Mouse (Mus musculus) neutrophil, adult 5-6 weeks (primary cell): ENCODE results near the gene Neurl4. TPM values are rescaled to one million over a fixed set of nuclear protein-coding genes. Genes with fewer than 3 reads are reported as not detected.
A peak's percentile ranks its signal among the peaks of the same experiment; 100 is the strongest.
"Not testable (repeated sequence)": the region's sequence is repeated elsewhere in the genome, so short reads cannot be mapped to it uniquely, and the experiment has no call there.

Experiments
- ATAC-seq: fragments of 151-379, 151-347 bp; 2 replicates; pipeline ENCODE4 v1.8.0; 2017; ENCODE audit warnings: mild to moderate bottlenecking, moderate TSS enrichment; ENCODE audit not compliant: insufficient number of reproducible peaks, poor library complexity, low FRiP score, severe bottlenecking; ENCODE audit errors: extremely low read depth
- total RNA-seq: library from RNA; stranded (forward); fragments of 200-1000 nt; gene quantifications from 2 replicates; pipeline ENCODE4 v1.2.3, GENCODE M21; 2017

Neurl4 gene
- total RNA-seq, 1 experiment from 2014 or later: 64.1 TPM

DNA sequence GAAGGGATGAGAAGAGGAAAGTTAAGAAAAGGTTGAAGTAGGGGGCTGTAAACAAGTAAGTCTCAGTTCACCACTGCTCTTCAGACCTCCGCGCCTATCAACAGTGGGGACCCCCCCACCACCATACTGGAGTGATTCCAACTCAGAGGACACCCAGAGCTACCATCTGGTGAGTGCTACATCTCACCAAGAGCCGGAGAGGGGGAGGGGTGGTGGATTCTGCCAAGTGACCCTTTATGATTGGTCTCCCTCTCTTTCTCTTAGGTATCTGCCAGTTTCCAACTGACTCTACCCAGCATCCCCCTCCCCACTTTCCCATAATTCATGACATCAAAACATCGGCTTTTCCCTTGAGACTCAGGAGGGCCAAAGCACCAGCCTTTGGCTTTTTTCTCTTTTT is 40.1 kb downstream of the Neurl4 start:
- no peak for ATAC-seq

DNA sequence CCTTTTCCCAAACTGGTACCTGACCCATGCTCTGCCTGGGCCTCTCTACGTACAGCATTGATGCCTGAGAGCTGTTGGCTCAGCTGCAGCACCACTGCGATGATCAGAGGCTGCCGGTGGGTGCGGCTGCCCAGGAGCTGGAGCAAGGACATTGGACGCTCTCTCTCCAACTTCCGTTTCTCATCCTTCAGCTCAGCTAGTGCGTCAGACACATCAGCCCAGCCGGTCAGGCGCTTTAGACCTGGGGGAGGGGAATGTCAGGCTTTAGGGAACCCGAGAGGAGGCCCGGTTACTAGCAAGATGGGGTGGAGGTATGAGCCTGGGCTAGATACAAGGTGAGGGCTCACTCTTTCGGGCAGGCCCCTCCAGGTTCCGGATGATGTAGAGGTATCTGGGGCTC is 44.3 kb downstream of the Neurl4 start:
- no peak for ATAC-seq

DNA sequence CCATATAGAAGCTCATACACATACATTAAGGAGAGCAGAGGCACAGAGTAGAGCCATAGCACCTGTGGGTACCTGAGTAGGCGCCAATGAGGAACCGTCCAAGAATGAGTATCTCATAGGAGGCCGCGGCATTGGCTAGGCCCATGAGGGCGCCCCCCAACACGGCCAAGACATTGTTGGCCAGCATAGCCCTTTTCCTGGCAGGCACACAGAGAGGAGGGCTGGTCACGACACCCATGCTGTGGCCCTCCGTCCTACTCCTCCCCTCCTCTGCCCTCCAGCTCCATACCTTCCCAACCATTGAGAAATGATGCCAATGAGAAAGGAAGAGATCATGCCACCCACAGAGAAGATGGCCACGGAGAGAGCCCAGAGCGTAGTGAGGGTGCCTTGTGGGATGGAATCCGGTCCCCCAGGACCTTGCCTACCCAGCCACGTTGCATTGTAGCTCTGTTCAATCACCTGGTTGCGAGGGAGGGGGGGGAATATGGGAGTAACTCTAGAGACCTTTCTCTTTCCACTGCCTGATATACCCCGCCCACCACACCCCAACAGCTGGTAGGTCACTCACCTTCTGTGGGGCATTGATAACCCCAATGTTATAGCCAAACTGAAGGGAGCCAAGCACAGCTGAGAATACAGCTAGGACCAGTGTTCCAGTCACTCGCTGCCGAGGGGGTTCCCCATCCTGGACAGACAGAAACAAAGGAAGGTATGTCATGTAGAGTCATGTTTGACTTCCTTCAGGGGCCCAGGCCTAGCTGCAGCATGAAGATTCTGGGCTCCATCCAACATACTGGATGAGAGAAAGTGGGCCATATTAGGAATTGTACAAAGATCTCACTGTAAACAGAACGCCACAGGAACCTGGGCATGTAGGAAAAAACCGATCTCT is 45.4 kb downstream of the Neurl4 start:
- no peak for ATAC-seq

DNA sequence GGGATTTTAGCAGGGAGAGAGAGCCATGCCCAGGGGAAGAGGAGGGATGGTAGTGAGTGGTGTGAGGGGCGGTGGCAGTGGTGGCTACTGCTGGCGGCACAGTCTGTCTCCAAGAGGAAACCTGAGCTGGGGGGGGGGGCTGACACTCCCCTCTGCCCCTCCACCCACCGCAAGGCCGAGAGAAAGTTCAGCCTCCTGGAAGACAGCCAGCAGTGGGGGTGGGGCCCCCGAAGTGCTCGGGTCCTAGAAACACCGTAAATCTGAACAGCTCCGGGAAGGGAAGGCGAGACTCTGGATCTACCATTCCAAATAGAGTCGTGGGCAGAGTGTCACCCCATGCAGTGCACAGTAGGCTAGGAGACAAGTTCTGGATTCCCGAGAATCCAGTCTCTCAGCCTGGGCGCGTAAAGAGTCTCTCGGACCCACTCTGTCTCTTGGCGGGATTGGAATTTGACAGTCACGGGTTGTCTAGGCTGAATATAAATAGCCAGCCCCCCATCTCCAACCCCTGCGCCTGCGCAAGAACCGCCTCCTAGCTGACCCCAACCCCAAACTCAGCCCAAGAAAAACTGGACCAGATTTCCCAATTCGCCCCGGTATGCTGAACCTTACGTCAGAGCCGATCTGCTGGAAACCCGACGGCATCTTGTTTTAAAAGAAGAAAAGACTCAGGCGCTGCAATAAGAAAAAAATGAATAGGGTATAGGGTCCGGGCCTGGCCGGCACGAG is 46.6 kb downstream of the Neurl4 start:
- no peak for ATAC-seq

DNA sequence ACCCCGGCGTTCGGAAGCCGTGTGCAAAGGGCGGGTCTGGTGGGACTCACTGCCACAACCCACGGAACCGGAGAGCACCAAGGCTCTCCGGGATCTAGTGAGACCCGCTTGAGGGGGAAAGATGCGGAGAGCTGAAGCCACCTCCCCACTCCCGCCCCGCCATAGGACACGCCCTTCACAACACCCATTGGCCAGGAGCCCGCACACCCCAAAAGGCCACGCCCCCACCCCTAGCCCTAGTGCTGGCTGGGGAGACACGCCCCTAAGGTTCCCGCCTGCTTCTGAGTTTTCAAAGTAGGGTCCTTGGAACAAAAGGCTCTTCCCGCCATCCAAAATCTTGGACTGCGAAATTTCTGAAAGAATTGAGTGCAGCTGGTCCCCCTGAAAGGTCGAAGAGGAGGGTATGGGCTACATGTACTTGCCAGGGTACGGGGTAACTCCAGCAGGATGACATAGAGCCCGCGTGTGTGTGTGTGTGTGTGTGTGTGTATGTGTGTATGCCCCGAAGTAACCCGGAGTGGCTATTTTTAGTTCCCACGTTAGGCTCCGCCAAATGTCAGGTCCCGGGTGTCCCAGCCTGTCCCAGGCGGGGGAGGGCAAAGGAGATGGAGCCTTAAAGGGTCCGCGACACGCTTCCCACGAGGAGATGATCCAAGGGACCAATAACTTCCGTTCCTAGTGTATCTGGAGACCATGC is 47.3 kb downstream of the Neurl4 start, which contains the start of gene Slc2a4:
Gene Slc2a4 (minus strand): TSS at position 123 of the 697 bp plus-strand sequence.
- peak; percentile 65; the same call in 1 of the 2 replicates for ATAC-seq

DNA sequence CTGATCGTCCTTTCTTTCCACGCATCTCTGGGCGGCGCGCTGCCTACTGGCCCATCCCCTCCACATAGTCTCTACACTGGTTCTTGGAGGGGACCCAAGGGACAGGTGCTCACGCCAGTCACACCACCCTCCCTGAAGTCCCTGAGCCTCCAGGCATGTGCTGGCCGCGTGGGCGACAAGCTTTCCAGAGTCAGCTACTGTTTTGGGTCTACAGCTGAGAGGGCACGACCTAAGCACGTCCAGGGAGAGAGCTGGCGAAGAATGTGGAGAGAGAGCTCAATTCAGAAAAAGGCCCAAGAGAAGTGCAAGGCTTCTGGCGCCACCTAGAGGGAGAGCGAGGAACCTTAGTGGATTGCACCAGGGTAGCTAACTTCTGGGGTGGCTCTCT is 47.9 kb downstream of the Neurl4 start:
- peak; percentile 84 for ATAC-seq

DNA sequence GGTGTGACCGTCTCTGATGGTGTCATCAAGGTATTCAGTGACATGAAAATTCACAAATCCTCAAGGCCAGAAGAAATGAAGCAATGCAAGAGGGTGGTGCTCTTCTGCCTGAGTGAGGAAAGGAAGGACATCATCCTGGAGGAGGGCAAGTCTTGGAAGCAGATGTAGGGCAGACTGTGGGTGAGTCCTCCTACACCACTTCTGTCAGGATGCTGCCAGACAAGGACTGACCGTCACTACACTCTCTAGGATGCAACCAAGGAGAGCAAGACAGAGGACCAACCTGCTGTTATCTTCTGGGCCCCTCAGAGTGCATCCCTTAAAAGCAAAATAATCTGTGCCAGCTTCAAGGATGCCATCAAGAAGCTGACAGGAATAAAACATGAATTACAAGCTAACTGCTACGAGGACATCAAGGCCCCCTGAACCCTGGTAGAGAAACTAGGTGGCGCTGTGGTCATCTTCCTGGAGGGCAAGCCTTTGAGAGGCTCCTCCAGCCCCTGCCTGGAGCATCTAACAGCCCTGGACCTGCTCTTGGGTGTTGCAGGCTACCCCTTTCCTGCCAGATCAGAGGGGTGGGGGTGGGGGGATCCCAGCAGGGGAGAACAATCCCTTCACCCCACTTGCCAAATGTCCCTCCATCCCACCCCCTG is 50.1 kb downstream of the Neurl4 start:
- no peak for ATAC-seq

DNA sequence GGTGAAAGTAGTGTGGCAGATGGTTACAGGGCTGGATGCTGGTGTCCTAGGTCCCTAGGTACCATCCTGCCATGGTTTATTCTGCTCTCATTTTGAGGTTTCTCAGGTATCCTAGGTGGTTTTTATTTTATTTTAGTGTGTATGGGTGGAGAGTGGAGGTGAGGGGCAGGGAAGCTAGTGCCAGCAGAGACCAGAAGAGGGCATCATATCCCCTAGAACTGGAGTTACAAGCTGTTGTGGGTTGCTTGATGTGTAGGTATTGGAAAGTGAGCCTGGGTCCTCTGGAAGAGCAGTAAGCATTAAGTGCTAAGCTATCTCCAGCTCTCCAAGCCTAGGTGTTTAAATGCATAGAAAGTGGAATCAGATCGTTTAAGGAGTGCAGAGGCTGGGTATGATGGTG is 51.4 kb downstream of the Neurl4 start:
- no peak for ATAC-seq

DNA sequence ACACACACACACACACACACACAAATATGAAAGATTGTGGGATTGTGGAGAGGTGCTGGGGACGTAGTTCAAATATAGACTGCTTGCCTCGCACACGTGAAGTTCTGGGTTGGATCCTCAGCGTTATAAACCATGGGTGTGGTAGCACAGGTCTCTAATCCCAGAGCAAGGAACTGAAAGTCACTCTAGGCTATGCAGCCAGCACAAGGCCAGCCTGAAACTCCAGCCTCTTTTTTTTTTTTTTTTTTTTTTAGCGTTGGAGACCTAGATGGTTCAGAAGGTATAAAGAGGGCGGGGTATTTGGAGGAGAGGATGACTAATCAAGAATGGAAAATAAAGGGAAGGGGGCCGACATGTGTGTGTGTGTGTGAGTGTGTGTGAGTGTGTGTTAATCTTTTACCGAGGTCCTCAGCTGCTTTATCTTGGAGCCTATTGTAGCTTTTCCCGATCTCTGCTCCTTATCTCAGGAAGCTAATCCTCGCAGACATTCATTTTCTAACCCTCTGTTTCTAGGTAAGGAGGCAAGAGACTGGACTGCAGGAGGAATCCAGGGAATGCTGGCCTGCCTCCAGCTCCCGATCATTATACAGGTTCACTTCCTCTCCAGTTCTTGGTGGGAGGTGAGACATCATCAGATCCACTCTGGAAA is 52.5 kb downstream of the Neurl4 start:
- no peak for ATAC-seq

DNA sequence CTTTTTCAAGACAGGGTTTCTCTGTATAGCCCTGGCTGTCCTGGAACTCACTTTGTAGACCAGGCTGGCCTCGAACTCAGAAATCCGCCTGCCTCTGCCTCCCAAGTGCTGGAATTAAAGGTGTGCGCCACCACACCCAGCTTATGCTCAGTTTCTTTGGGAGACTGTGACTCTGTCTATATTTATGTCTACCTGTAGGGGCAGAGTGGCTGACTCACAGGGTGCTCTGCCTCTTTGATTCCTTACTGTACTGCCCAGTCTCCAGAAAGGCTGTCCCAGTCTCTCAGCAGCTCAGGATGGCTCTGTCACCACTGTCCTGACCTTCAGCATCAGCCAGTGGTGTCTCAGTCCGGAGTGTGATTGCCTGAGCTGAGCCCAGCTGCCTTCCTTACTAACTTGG is 54.7 kb downstream of the Neurl4 start:
- ATAC-seq: not testable (repeated sequence)

DNA sequence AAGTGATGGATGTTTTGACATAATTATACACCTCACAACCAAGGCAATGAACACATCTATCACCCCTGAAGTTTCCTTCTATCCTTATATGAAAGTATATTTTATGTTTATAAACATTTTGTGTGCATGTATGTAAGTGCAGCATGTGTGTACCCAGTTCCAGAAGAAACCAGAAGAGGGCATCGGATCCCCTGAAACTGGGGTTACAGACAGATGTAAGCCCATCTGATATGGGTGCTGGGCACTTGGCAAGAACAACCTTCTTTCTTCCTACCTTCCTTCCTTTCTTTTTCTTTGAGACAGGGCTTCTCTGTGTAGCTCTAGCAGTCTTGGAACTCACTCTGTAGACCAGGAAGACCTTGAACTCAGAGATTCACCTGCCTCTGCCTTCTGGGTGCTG is 55.3 kb downstream of the Neurl4 start:
- no peak for ATAC-seq

DNA sequence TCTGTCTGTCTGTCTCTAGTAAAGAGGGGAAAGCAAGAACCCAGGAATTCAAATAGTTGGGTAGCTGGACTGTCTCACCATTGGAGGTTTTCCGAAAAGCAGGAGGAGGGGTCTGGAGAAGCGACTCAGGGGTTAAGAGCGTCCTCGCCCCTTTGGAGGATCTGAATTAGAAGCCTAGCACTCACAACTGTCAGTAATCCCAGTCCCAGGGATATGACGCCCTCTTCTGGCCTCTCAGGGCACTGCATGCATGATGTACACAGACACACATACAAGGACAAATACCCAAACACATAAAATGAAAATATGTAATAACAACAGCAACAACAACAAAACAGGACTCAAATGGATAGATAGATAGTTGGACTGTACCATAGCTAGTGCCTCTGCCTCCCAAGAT is 59.7 kb downstream of the Neurl4 start:
- ATAC-seq: no peak

DNA sequence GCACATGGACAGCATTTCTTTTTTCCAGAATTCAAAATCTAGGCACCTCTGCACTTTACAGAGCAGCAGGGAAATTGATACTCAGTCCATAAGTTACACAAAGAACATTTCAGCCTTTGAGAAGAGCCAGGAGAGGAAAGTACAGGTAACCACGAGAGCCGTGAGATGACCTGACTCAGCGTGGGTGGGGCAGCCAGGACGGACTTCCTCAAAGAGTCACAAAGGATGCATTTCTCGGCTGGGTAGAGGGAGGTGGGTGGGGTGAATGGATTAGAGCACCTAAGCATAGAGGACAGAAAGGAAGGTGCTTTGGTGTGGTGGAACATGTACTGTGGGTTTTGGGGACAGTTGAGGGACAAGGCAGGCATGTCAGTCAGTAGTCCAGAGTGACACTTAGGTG is 61.0 kb downstream of the Neurl4 start:
- no peak for ATAC-seq

Other genes with a start within 250 kb of the Neurl4 start
- gene Sox15, start 245.8 kb upstream of the Neurl4 start, total RNA-seq: 1.5 and 2.1 TPM in 2 replicates
- gene Mpdu1, start 238.4 kb upstream of the Neurl4 start, total RNA-seq: 35.6 and 41.3 TPM in 2 replicates
- 82.6 and 91.5 TPM in 2 replicates for gene Cd68, start 234.9 kb upstream of the Neurl4 start, total RNA-seq
- 265 and 300 TPM in 2 replicates for gene Eif4a1, start 228.6 kb upstream of the Neurl4 start, total RNA-seq
- 92.3 and 106 TPM in 2 replicates for gene Senp3, start 219.0 kb upstream of the Neurl4 start, total RNA-seq
- 3.3 and 3.7 TPM in 2 replicates for gene Tnfsf13, start 215.3 kb upstream of the Neurl4 start, total RNA-seq
- 0.70 and 0.74 TPM in 2 replicates for gene Tnfsf12, start 205.2 kb upstream of the Neurl4 start, total RNA-seq
- gene Tnfsfm13, start 205.0 kb upstream of the Neurl4 start, total RNA-seq: 0.58 and 0.86 TPM in 2 replicates
- gene Polr2a, start 142.4 kb upstream of the Neurl4 start, total RNA-seq: 40.2 and 59.4 TPM in 2 replicates
- gene Slc35g3, start 139.1 kb upstream of the Neurl4 start, total RNA-seq: not detected in 2 replicates
- 22.0 and 27.8 TPM in 2 replicates for gene Zbtb4, start 135.2 kb upstream of the Neurl4 start, total RNA-seq
- 3.5 and 5.3 TPM in 2 replicates for gene Chrnb1, start 105.1 kb upstream of the Neurl4 start, total RNA-seq
- gene Fgf11, start 99.2 kb upstream of the Neurl4 start, total RNA-seq: not detected in 2 replicates
- 0.58 TPM in 1 of 2 replicates, not detected in the other for gene Tmem102, start 95.4 kb upstream of the Neurl4 start, total RNA-seq
- gene Gm39566, start 85.8 kb upstream of the Neurl4 start, total RNA-seq: not detected in 2 replicates
- gene Spem2, start 82.6 kb upstream of the Neurl4 start, total RNA-seq: 0.47 TPM in 1 of 2 replicates, not detected in the other
- not detected in 2 replicates for gene Spem1, start 78.9 kb upstream of the Neurl4 start, total RNA-seq
- gene Nlgn2, start 63.3 kb upstream of the Neurl4 start, total RNA-seq: 0.12 TPM in 1 of 2 replicates, not detected in the other
- gene Tmem256, start 62.6 kb upstream of the Neurl4 start, total RNA-seq: 9.1 and 13.3 TPM in 2 replicates
- 4.4 and 5.0 TPM in 2 replicates for gene Plscr3, start 54.7 kb upstream of the Neurl4 start, total RNA-seq
- not detected in 2 replicates for gene Tnk1, start 42.3 kb upstream of the Neurl4 start, total RNA-seq
- gene Tmem95, start 23.1 kb upstream of the Neurl4 start, total RNA-seq: not detected in 2 replicates
- gene Kctd11, start 19.7 kb upstream of the Neurl4 start, total RNA-seq: 9.0 and 9.5 TPM in 2 replicates
- 245 and 247 TPM in 2 replicates for gene Acap1, start 5.5 kb upstream of the Neurl4 start, total RNA-seq
- 2.8 and 3.8 TPM in 2 replicates for gene 2810408A11Rik, start 85 bp upstream of the Neurl4 start, total RNA-seq
- 103 TPM in 2 replicates for gene Gps2, start 12.8 kb downstream of the Neurl4 start, total RNA-seq
- 155 and 165 TPM in 2 replicates for gene Eif5a, start 20.9 kb downstream of the Neurl4 start, total RNA-seq
- gene Ybx2, start 34.7 kb downstream of the Neurl4 start, total RNA-seq: not detected in 2 replicates
- not detected in 2 replicates for gene Slc2a4, start 47.1 kb downstream of the Neurl4 start, total RNA-seq
- gene Cldn7, start 63.7 kb downstream of the Neurl4 start, total RNA-seq: 0.47 TPM in 1 of 2 replicates, not detected in the other
- 31.4 and 42.8 TPM in 2 replicates for gene Ctdnep1, start 80.1 kb downstream of the Neurl4 start, total RNA-seq
- gene Elp5, start 81.4 kb downstream of the Neurl4 start, total RNA-seq: 21.6 and 23.2 TPM in 2 replicates
- gene Gabarap, start 90.1 kb downstream of the Neurl4 start, total RNA-seq: 397 and 455 TPM in 2 replicates
- 74.4 and 80.3 TPM in 2 replicates for gene Phf23, start 94.7 kb downstream of the Neurl4 start, total RNA-seq
- gene Dvl2, start 99.5 kb downstream of the Neurl4 start, total RNA-seq: 41.0 and 41.7 TPM in 2 replicates
- 45.2 and 46.7 TPM in 2 replicates for gene Acadvl, start 114.3 kb downstream of the Neurl4 start, total RNA-seq
- gene Dlg4, start 115.9 kb downstream of the Neurl4 start, total RNA-seq: 2.4 and 2.9 TPM in 2 replicates
- not detected in 2 replicates for gene Asgr1, start 153.0 kb downstream of the Neurl4 start, total RNA-seq
- not detected in 2 replicates for gene Asgr2, start 191.6 kb downstream of the Neurl4 start, total RNA-seq
- not detected in 2 replicates for gene Mgl2, start 229.3 kb downstream of the Neurl4 start, total RNA-seq